Mouse (Mus musculus) G1E (cell line): ENCODE measurements around the gene Gm11549. TPM values are rescaled to one million over a fixed set of nuclear protein-coding genes. Genes with fewer than 3 reads are reported as not detected.

Source experiments
- ATAC-seq: 2 replicates; pipeline ENCODE4 v1.8.0; 2016; ENCODE audit warnings: mild to moderate bottlenecking; ENCODE audit not compliant: insufficient number of reproducible peaks, poor library complexity, low FRiP score, severe bottlenecking; ENCODE audit errors: extremely low read depth
- DNase-seq: peaks from one replicate; pipeline ENCODE4 v3.0.0; 2012; ENCODE audit warnings: low spot score
- H3K27me3 ChIP-seq: 2 replicates; pipeline ENCODE4 v1.6.1; 2012; ENCODE audit warnings: mild to moderate bottlenecking, low read length, inconsistent platforms; ENCODE audit not compliant: insufficient read depth
- H3K36me3 ChIP-seq: replicated peaks from 2 replicates; pipeline ENCODE3; 2012; ENCODE audit warnings: mild to moderate bottlenecking, inconsistent platforms
- H3K4me1 ChIP-seq: 2 replicates; pipeline ENCODE4 v1.6.1; 2012; ENCODE audit warnings: low read depth, low read length, inconsistent platforms, mixed read lengths; ENCODE audit not compliant: insufficient read depth
- H3K4me3 ChIP-seq: 2 replicates; pipeline ENCODE4 v1.5.1; 2012; ENCODE audit warnings: low read depth, mild to moderate bottlenecking, inconsistent platforms, low read length, moderate library complexity, mixed read lengths
- H3K9me3 ChIP-seq: replicated peaks from 2 replicates; pipeline ENCODE4 v1.6.1; 2012; ENCODE audit warnings: inconsistent platforms
- CTCF ChIP-seq: IDR thresholded peaks from 2 replicates; pipeline ENCODE4 v1.5.1; 2012; ENCODE audit warnings: low read depth, low read length, inconsistent platforms, mixed read lengths
- GATA1 ChIP-seq: IDR thresholded peaks from 2 replicates; pipeline ENCODE4 v1.6.1; 2012; ENCODE audit warnings: borderline replicate concordance, low read length, inconsistent platforms, mixed read lengths
- GATA2 ChIP-seq: IDR thresholded peaks from 2 replicates; pipeline ENCODE4 v1.6.1; 2012; ENCODE audit warnings: low read depth, low read length, inconsistent platforms, borderline replicate concordance
- POLR2AphosphoS5 ChIP-seq: IDR thresholded peaks from 2 replicates; pipeline ENCODE4 v1.6.1; 2012; ENCODE audit warnings: low read depth, low read length, inconsistent platforms; ENCODE audit not compliant: insufficient replicate concordance
- TAL1 ChIP-seq: conservative IDR thresholded peaks from 2 replicates; pipeline ENCODE4 v1.6.1; 2012; ENCODE audit warnings: low read depth, low read length, inconsistent platforms, mixed read lengths
- polyA plus RNA-seq: library from polyadenylated mRNA; stranded (reverse); fragments of >175 nt; gene quantifications from 2 replicates; pipeline ENCODE4 v1.2.3, GENCODE M21; 2012
- total RNA-seq, 2 experiments: library from RNA; stranded (forward) in 1 of 2; stranded (reverse) in 1 of 2; fragments of 200-1000 nt in 1 of 2; fragments of >200 nt in 1 of 2; fragmentation: Nextera tagmentation in 1 of 2; gene quantifications; 2 replicates each; pipeline ENCODE4 v1.2.3; 2014 to 2017

Gm11549 gene
- total and polyA plus RNA-seq, 3 experiments, result 0.05 TPM; not detected in 2

DNA sequence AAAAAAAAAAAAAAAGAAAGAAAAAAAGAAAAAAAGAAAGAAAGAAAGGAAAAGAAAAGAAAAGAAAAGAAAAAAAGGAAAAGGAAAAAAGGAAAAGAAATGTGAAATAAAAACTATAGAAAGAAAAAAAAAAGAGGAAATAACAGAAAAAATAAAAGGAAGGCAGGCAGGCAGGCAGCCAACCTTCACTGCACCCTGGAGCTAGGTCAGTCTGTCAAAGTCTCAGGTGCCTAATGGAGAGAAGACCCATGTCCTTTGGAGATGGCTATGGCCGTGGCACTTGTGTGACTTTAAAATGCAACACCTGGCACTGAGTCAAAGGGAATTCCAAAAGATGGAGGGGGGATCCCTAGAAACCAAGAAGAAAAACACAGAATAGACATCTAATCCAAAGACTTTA lies 33.2 kb downstream of the Gm11549 start:
- DNase-seq (no peak), ATAC-seq (no peak)
- Histone ChIP-seq H3K27me3 (peaks cover 8% of the 10 kb centered on the region; the same call in 1 of the 2 replicates), H3K9me3 (0 out of 2 replicates have a peak, but pooled peaks cover 3% of the 10 kb centered on the region), H3K4me1 (peaks cover 16% of the 10 kb centered on the region), H3K4me3 (no peak overlapping the region), H3K36me3 (no peaks in the 10 kb centered on the region)
- TF ChIP-seq POLR2AphosphoS5 (no peak), CTCF (no peak), TAL1 (no peak), GATA2 (no peak), GATA1 (no peak)

DNA sequence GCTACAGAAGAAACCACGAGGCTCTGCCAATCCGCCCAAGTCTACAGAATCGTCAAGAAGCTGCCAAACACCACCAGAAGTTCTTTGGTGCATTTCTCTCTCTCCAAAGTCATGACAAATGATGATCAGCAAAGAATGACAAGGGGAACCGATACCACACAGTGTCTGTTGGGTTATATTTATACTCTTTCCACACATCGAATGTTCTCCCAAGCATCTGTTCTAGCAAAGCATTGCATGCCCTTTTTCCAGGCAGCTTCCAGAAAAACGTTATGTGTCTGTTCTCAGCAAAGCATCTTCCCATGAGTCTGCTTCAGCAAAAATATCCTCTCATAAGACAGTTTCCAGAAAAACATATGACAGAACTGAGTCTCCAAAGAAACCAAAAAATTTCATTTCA lies 34.7 kb downstream of the Gm11549 start:
- TF ChIP-seq POLR2AphosphoS5, result no peak
- TF ChIP-seq GATA1, result no peak
- TF ChIP-seq CTCF, result no peak
- TF ChIP-seq GATA2, result no peak
- no peak for TF ChIP-seq TAL1
- ATAC-seq (no peak), DNase-seq (no peak)
- Histone ChIP-seq H3K4me1 (peaks cover 3% of the 10 kb centered on the region; the same call in 1 of the 2 replicates), H3K9me3 (0 out of 2 replicates have a peak, but pooled peaks cover under 1% of the 10 kb centered on the region), H3K27me3 (peaks cover 5% of the 10 kb centered on the region; the same call in 1 of the 2 replicates), H3K4me3 (no peak overlapping the region), H3K36me3 (no peaks in the 10 kb centered on the region)

DNA sequence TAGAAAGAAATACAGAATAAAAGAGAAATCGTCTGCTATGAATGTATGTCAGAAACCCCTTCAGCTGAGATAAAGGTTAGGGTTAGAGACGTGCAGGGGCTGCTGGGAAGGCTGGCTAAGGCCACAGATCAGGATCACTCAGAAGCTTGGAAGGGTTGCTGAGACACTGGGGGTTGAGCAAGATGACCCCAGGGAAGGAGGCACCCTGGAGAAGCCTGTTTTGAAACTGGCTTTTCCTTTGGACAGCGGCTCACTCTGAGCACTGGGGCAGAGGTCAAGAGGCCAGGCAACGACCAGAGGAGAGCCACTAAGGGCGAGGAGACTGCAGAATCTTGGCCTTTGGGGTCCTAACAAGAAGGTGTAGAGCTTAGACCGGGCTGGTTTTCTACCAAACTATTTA lies 35.4 kb downstream of the Gm11549 start:
- H3K4me1 ChIP-seq, result peaks cover 3% of the 10 kb centered on the region; the same call in 1 of the 2 replicates
- H3K9me3 ChIP-seq, result no peaks in the 10 kb centered on the region
- no peaks in the 10 kb centered on the region for H3K36me3 ChIP-seq
- no peak overlapping the region for H3K4me3 ChIP-seq
- peaks cover 8% of the 10 kb centered on the region; the same call in 1 of the 2 replicates for H3K27me3 ChIP-seq
- TF ChIP-seq GATA2 (no peak), CTCF (no peak), POLR2AphosphoS5 (no peak), TAL1 (no peak), GATA1 (no peak)
- no peak for ATAC-seq
- no peak for DNase-seq

DNA sequence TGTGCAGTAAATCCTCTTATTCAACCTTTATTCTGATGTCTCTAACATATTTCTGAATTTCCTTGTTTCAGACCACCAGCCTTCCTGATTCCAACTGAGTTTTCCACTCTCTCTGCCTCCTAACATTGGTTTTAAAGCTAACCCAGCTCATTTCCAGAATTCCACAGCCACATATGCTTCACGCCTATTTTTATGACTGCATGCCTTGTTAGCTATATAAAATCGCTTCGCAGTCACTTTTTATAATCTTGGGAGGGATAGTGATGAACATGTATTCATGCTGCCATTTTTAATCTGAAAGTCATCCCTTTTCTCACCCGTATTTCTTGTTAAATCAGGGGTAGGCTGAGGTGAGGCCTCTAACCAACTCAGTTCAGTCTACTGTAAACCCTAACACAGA lies 37.3 kb downstream of the Gm11549 start:
- Histone ChIP-seq H3K9me3 (no peaks in the 10 kb centered on the region), H3K4me1 (peaks cover 4% of the 10 kb centered on the region; the same call in 1 of the 2 replicates), H3K4me3 (no peak overlapping the region), H3K36me3 (no peaks in the 10 kb centered on the region), H3K27me3 (peaks cover 8% of the 10 kb centered on the region; the same call in 1 of the 2 replicates)
- ATAC-seq (no peak), DNase-seq (no peak)
- TF ChIP-seq TAL1 (no peak), POLR2AphosphoS5 (no peak), GATA1 (no peak), CTCF (no peak), GATA2 (no peak)

DNA sequence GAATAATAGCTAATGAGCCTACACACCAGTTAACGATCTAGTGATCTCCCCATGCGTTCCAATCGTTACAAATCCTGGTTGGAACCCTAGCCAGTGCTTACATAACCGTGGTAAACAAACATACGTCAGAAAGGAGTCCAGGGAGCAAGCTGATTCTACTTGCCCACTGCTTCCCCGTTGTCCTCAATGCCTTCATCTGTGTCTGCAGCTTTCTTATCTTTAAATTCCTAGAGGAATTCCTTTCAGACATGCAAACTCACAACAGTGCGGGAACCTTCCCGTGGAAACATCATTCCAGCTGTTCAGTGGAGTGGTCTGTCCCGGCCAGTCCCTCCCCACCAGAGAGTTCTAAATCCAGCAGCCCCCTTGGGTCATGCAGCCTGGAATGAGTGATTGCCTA lies 38.7 kb downstream of the Gm11549 start:
- peaks cover 9% of the 10 kb centered on the region; the same call in 1 of the 2 replicates for H3K4me1 ChIP-seq
- H3K4me3 ChIP-seq, result no peak overlapping the region
- H3K27me3 ChIP-seq, result peaks cover 8% of the 10 kb centered on the region; the same call in 1 of the 2 replicates
- DNase-seq (no peak), ATAC-seq (no peak)
- H3K36me3 ChIP-seq, result no peaks in the 10 kb centered on the region
- TF ChIP-seq CTCF (no peak), TAL1 (no peak), POLR2AphosphoS5 (no peak), GATA1 (no peak), GATA2 (no peak)
- H3K9me3 ChIP-seq, result no peaks in the 10 kb centered on the region

DNA sequence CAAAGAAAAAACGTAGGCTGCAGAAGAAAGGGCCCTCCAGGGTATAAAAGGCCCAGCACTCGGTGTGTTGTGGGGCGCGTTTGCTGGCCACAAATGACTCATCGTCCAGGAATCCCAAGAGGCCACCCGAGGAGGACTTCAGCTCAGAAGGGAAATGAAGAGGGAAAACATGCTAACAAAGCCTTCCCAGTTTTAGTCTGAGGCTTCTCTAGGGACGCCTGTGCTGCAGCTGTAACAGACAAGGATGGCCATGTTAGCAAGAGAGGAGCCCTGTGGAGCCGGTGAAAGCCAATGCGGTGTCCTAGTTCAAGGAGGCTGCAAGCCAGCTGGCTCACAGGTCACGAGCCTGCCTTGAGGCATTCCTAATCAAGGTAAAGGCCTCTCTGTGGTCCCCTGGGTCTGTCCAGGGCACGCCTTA lies 39.8 kb downstream of the Gm11549 start:
- Histone ChIP-seq H3K36me3 (no peaks in the 10 kb centered on the region), H3K27me3 (peaks cover 8% of the 10 kb centered on the region; the same call in 1 of the 2 replicates), H3K4me1 (peaks cover 9% of the 10 kb centered on the region; the same call in 1 of the 2 replicates), H3K9me3 (no peaks in the 10 kb centered on the region), H3K4me3 (no peak overlapping the region)
- DNase-seq (no peak), ATAC-seq (no peak)
- TF ChIP-seq TAL1 (no peak), POLR2AphosphoS5 (no peak), GATA2 (no peak), GATA1 (no peak), CTCF (no peak)

DNA sequence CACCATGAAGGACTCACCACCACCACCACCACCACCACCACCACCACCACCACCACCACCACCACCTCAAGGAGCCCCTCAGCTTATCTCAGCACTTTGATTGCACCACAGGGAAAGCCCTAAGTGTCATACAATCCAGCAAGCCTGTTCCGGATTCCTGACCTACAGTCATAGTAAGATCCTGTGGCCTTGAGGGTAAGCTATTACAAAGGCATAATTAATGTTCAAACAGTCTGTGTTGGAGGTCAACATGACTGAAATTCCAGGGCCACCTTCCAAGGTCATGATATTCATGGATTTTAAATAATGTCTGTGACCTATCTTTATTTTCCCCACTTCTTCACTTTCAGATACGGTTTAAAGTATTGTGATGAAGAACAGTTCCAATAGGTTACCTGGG lies 41.1 kb downstream of the Gm11549 start:
- Histone ChIP-seq H3K4me1 (peaks cover 17% of the 10 kb centered on the region), H3K27me3 (peaks cover 5% of the 10 kb centered on the region; the same call in 1 of the 2 replicates), H3K4me3 (no peak overlapping the region), H3K36me3 (no peaks in the 10 kb centered on the region), H3K9me3 (no peaks in the 10 kb centered on the region)
- TF ChIP-seq TAL1, result no peak
- no peak for TF ChIP-seq GATA1
- no peak for TF ChIP-seq CTCF
- TF ChIP-seq POLR2AphosphoS5, result no peak
- no peak for TF ChIP-seq GATA2
- DNase-seq (no peak), ATAC-seq (no peak)
